Mouse (Mus musculus) T-cell, adult 66 days (primary cell): ENCODE measurements around the gene Sf3a1. TPM values are rescaled to one million over a fixed set of nuclear protein-coding genes. Genes with fewer than 3 reads are reported as not detected.

Experiments
- total RNA-seq, 2 experiments: library from RNA; stranded (reverse); gene quantifications; 3 replicates in 1 of 2; 4 replicates in 1 of 2; pipeline ENCODE4 v1.2.4; 2023

Sf3a1 gene
- 10 to 100 TPM; 51.6 to 67.0 TPM for total RNA-seq

GRCm38 (mm10) chr11:4159808-4160708 lies at the start of gene Sf3a1, which contains the start of gene Ccdc157:
Gene Sf3a1, plus strand, starts transcription at chr11:4160350.
Gene Ccdc157, minus strand, starts transcription at chr11:4160293.

GRCm38 (mm10) chr11:4122742-4123579 lies 37.2 kb upstream of the Sf3a1 start, which contains the start of gene Sec14l2:
Gene Sec14l2, minus strand, starts transcription at chr11:4123415.

GRCm38 (mm10) chr11:4134986-4135935 lies 24.9 kb upstream of the Sf3a1 start, which contains the start of gene Rnf215:
Gene Rnf215, plus strand, starts transcription at chr11:4135202.

GRCm38 (mm10) chr11:4186486-4187317 lies 26.6 kb downstream of the Sf3a1 start, which contains the start of gene Tbc1d10a:
Gene Tbc1d10a, plus strand, starts transcription at chr11:4186789.

GRCm38 (mm10) chr11:4217914-4218629 lies 57.9 kb downstream of the Sf3a1 start, which contains the start of gene Castor1:
Gene Castor1, plus strand, starts transcription at chr11:4218225.

Other genes starting within 250 kb of the Sf3a1 start
- 1 to 10 TPM; 3.2 to 3.8 TPM for gene Slc35e4, start 245.7 kb upstream of the Sf3a1 start, total RNA-seq
- gene Tcn2, start 228.2 kb upstream of the Sf3a1 start, total RNA-seq, result 10 to 100 TPM; 10.1 to 12.0 TPM
- 10 to 100 TPM; 66.0 to 70.9 TPM for gene Pes1, start 196.4 kb upstream of the Sf3a1 start, total RNA-seq
- not detected for gene 4930556J24Rik, start 183.6 kb upstream of the Sf3a1 start, total RNA-seq
- not detected for gene Gal3st1, start 176.7 kb upstream of the Sf3a1 start, total RNA-seq
- gene Sec14l4, start 128.9 kb upstream of the Sf3a1 start, total RNA-seq, result not detected
- gene Sec14l3, start 95.5 kb upstream of the Sf3a1 start, total RNA-seq, result not detected
- gene Mtfp1, start 64.9 kb upstream of the Sf3a1 start, total RNA-seq, result 1 to 10 TPM; 1.3 to 1.6 TPM
- gene Sec14l2, start 36.9 kb upstream of the Sf3a1 start, total RNA-seq, result 1 to 10 TPM; 1.4 to 1.5 TPM
- gene Rnf215, start 25.1 kb upstream of the Sf3a1 start, total RNA-seq, result 10 to 100 TPM; 23.2 to 26.3 TPM
- gene Ccdc157, start 57 bp upstream of the Sf3a1 start, total RNA-seq, result 1 to 10 TPM; 5.7 to 7.2 TPM
- 10 to 100 TPM; 60.5 to 64.0 TPM for gene Tbc1d10a, start 26.4 kb downstream of the Sf3a1 start, total RNA-seq
- 10 to 100 TPM in 1 of 2 experiments, 1 to 10 TPM in 1; 10.0 to 11.8 TPM for gene Castor1, start 57.9 kb downstream of the Sf3a1 start, total RNA-seq
- 10 to 100 TPM; 10.2 to 11.2 TPM for gene Osm, start 76.1 kb downstream of the Sf3a1 start, total RNA-seq
- 1 to 10 TPM in 1 of 2 experiments, under 1 TPM in 1; 0.77 to 1.3 TPM for gene Lif, start 97.2 kb downstream of the Sf3a1 start, total RNA-seq